Mouse (Mus musculus) CH12.LX (cell line): ENCODE measurements around the gene Zfp385c. TPM values are rescaled to one million over a fixed set of nuclear protein-coding genes. Genes with fewer than 3 reads are reported as not detected.

Experiments
- DNase-seq: peaks from one replicate; pipeline ENCODE4 v3.0.0-alpha.2; 2013; ENCODE audit errors: extremely low read depth
- H3K27ac ChIP-seq: 2 replicates; pipeline ENCODE4 v1.5.1; 2012; ENCODE audit warnings: low read depth, mild to moderate bottlenecking, control low read depth, moderate library complexity; ENCODE audit not compliant: insufficient read depth
- H3K27me3 ChIP-seq: replicated peaks from 2 replicates; pipeline ENCODE3; 2012; ENCODE audit warnings: inconsistent platforms
- H3K36me3 ChIP-seq, 2 experiments: replicated peaks in 1 of 2; 2 replicates each; pipeline versions ENCODE3 to v1.6.1; 2012; ENCODE audit warnings: inconsistent platforms in 1 of 2, low read length in 1 of 2, mild to moderate bottlenecking in 1 of 2, mixed read lengths in 1 of 2, moderate library complexity in 1 of 2; ENCODE audit not compliant: control insufficient read depth in 1 of 2, insufficient read depth in 1 of 2
- H3K4me1 ChIP-seq, 2 experiments: 2 replicates each; pipeline ENCODE4 v1.6.1; 2012; ENCODE audit warnings: inconsistent platforms in 1 of 2, moderate library complexity in 1 of 2; ENCODE audit not compliant: insufficient read depth in 2 of 2, control insufficient read depth in 1 of 2
- H3K4me2 ChIP-seq: 2 replicates; pipeline ENCODE4 v1.6.1; 2012; ENCODE audit warnings: low read depth, mild to moderate bottlenecking, control low read depth; ENCODE audit not compliant: poor library complexity, insufficient read depth, severe bottlenecking
- H3K4me3 ChIP-seq, 3 experiments: fragments of 150-350 bp in 1 of 3; sonication (generic) in 1 of 3; replicated peaks in 1 of 3; 2 replicates each; pipeline versions ENCODE3 to v1.5.1; 2011 to 2012; ENCODE audit warnings: low read depth in 2 of 3, low read length in 2 of 3, mild to moderate bottlenecking in 2 of 3, moderate library complexity in 2 of 3, control low read depth in 1 of 3, improper control_type of control experiment in 1 of 3, inconsistent platforms in 1 of 3, mixed read lengths in 1 of 3; ENCODE audit not compliant: poor library complexity in 1 of 3
- H3K79me2 ChIP-seq: replicated peaks from 2 replicates; pipeline ENCODE4 v1.6.1; 2012; ENCODE audit warnings: mild to moderate bottlenecking, moderate library complexity; ENCODE audit not compliant: control insufficient read depth, poor library complexity, insufficient read depth, severe bottlenecking; ENCODE audit errors: extremely low read depth
- H3K9ac ChIP-seq: 2 replicates; pipeline ENCODE4 v1.6.1; 2012; ENCODE audit warnings: low read depth, mild to moderate bottlenecking, control low read depth, moderate library complexity; ENCODE audit not compliant: insufficient read depth
- H3K9me3 ChIP-seq: replicated peaks from 2 replicates; pipeline ENCODE3; 2012; ENCODE audit warnings: low read length, inconsistent platforms, mixed read lengths
- CHD1 ChIP-seq: IDR thresholded peaks from 2 replicates; pipeline ENCODE4 v1.6.1; 2012; ENCODE audit warnings: low read depth, low read length, improper control_type of control experiment, inconsistent platforms
- CHD2 ChIP-seq: IDR thresholded peaks from 2 replicates; pipeline ENCODE4 v1.6.1; 2011; ENCODE audit warnings: low read length, improper control_type of control experiment
- CTCF ChIP-seq, 2 experiments: IDR thresholded peaks in 1 of 2; conservative IDR thresholded peaks in 1 of 2; 2 replicates each; pipeline ENCODE4 v1.5.1; 2011 to 2012; ENCODE audit warnings: low read depth in 2 of 2, low read length in 2 of 2, improper control_type of control experiment in 1 of 2, inconsistent platforms in 1 of 2, mild to moderate bottlenecking in 1 of 2, moderate library complexity in 1 of 2
- E2F4 ChIP-seq: IDR thresholded peaks from 2 replicates; pipeline ENCODE4 v1.6.1; 2011; ENCODE audit warnings: low read depth, low read length, improper control_type of control experiment; ENCODE audit not compliant: insufficient replicate concordance
- ELF1 ChIP-seq: IDR thresholded peaks from 2 replicates; pipeline ENCODE4 v1.6.1; 2014; ENCODE audit warnings: low read depth, mild to moderate bottlenecking, inconsistent platforms, low read length, improper control_type of control experiment
- ETS1 ChIP-seq: conservative IDR thresholded peaks from 2 replicates; pipeline ENCODE4 v1.6.1; 2012; ENCODE audit warnings: low read depth, mild to moderate bottlenecking, inconsistent platforms, low read length, improper control_type of control experiment, moderate library complexity
- GABPA ChIP-seq: IDR thresholded peaks from 2 replicates; pipeline ENCODE4 v1.6.1; 2012; ENCODE audit warnings: low read depth, low read length, improper control_type of control experiment, inconsistent platforms; ENCODE audit not compliant: insufficient replicate concordance
- IRF4 ChIP-seq: IDR thresholded peaks from 2 replicates; pipeline ENCODE4 v1.6.1; 2014; ENCODE audit warnings: low read depth, mild to moderate bottlenecking, inconsistent platforms, low read length, improper control_type of control experiment
- JUN ChIP-seq: IDR thresholded peaks from 2 replicates; pipeline ENCODE4 v1.6.1; 2011; ENCODE audit warnings: low read depth, mild to moderate bottlenecking, low read length, improper control_type of control experiment, moderate library complexity; ENCODE audit not compliant: insufficient read depth
- JUND ChIP-seq: conservative IDR thresholded peaks from 2 replicates; pipeline ENCODE4 v1.6.1; 2011; ENCODE audit warnings: low read depth, low read length, improper control_type of control experiment
- MAFK ChIP-seq: IDR thresholded peaks from 2 replicates; pipeline ENCODE4 v1.6.1; 2011; ENCODE audit warnings: low read length, improper control_type of control experiment; ENCODE audit not compliant: insufficient replicate concordance
- MAX ChIP-seq: IDR thresholded peaks from 2 replicates; pipeline ENCODE4 v1.6.1; 2011; ENCODE audit warnings: low read length, improper control_type of control experiment
- MEF2A ChIP-seq: IDR thresholded peaks from 2 replicates; pipeline ENCODE4 v1.6.1; 2014; ENCODE audit warnings: low read depth, mild to moderate bottlenecking, inconsistent platforms, low read length, improper control_type of control experiment, borderline replicate concordance
- MXI1 ChIP-seq: IDR thresholded peaks from 2 replicates; pipeline ENCODE4 v1.6.1; 2011; ENCODE audit warnings: mild to moderate bottlenecking, low read depth, low read length, improper control_type of control experiment
- MYC ChIP-seq: IDR thresholded peaks from 2 replicates; pipeline ENCODE4 v1.6.1; 2011; ENCODE audit warnings: low read depth, mild to moderate bottlenecking, improper control_type of control experiment, low read length
- NELFE ChIP-seq: IDR thresholded peaks from 2 replicates; pipeline ENCODE4 v1.6.1; 2011; ENCODE audit warnings: low read depth, low read length, improper control_type of control experiment
- NRF1 ChIP-seq: IDR thresholded peaks from 2 replicates; pipeline ENCODE4 v1.6.1; 2014; ENCODE audit warnings: low read depth, mild to moderate bottlenecking, inconsistent platforms, low read length, improper control_type of control experiment, moderate library complexity
- RAD21 ChIP-seq: IDR thresholded peaks from 2 replicates; pipeline ENCODE4 v1.6.1; 2011; ENCODE audit warnings: low read depth, mild to moderate bottlenecking, low read length, improper control_type of control experiment, moderate library complexity
- SIN3A ChIP-seq: IDR thresholded peaks from 2 replicates; pipeline ENCODE4 v1.6.1; 2012; ENCODE audit warnings: low read length, improper control_type of control experiment, inconsistent platforms
- SMC3 ChIP-seq: IDR thresholded peaks from 2 replicates; pipeline ENCODE4 v1.6.1; 2011; ENCODE audit warnings: low read depth, low read length, improper control_type of control experiment
- TBP ChIP-seq: conservative IDR thresholded peaks from 2 replicates; pipeline ENCODE4 v1.6.1; 2011; ENCODE audit warnings: low read depth, low read length, improper control_type of control experiment
- TCF12 ChIP-seq: IDR thresholded peaks from 2 replicates; pipeline ENCODE4 v1.6.1; 2014; ENCODE audit warnings: low read depth, mild to moderate bottlenecking, inconsistent platforms, low read length, improper control_type of control experiment
- UBTF ChIP-seq: IDR thresholded peaks from 2 replicates; pipeline ENCODE4 v1.6.1; 2012; ENCODE audit warnings: low read depth, mild to moderate bottlenecking, inconsistent platforms, low read length, improper control_type of control experiment, moderate library complexity
- ZC3H11A ChIP-seq: IDR thresholded peaks from 2 replicates; pipeline ENCODE4 v1.6.1; 2012; ENCODE audit warnings: low read depth, mild to moderate bottlenecking, inconsistent platforms, low read length, improper control_type of control experiment
- ZKSCAN1 ChIP-seq: IDR thresholded peaks from 2 replicates; pipeline ENCODE4 v1.6.1; 2012; ENCODE audit warnings: low read depth, inconsistent platforms, low read length, improper control_type of control experiment, borderline replicate concordance
- ZNF384 ChIP-seq: IDR thresholded peaks from 2 replicates; pipeline ENCODE4 v1.6.1; 2012; ENCODE audit warnings: low read depth, low read length, improper control_type of control experiment, inconsistent platforms
- dilution Hi-C: fragments of 300-500 bp; cut with MboI; formaldehyde crosslinking; loops from 2 replicates; pipeline ENCODE4 v1.14.3; 2020; ENCODE audit warnings: low sequenced_read_pairs; ENCODE audit not compliant: extremely low pct_unique_long_range_greater_than_20kb, extremely low pct_ligation_motif_present
- in situ Hi-C: fragments of 300-500 bp; cut with MboI; formaldehyde crosslinking; loops from 3 replicates; pipeline ENCODE4 v1.14.3; 2019; ENCODE audit warnings: low sequenced_read_pairs, low pct_ligation_motif_present, low pct_unique_long_range_greater_than_20kb, mixed read lengths
- polyA plus RNA-seq: library from polyadenylated mRNA; unstranded; fragments of >175 nt; gene quantifications from 2 replicates; pipeline ENCODE4 v1.2.1, GENCODE M21; 2012; ENCODE audit warnings: low read depth; ENCODE audit not compliant: insufficient read length
- total RNA-seq, 2 experiments: library from RNA; depleted of rRNA; stranded (reverse); fragments of 300-350 nt in 1 of 2; fragments of >200 nt in 1 of 2; gene quantifications; 2 replicates each; pipeline ENCODE4 v1.2.3; 2012 to 2014

Zfp385c gene
- total and polyA plus RNA-seq, 3 experiments, result 0.08 to 0.14 TPM; not detected in 1

DNA sequence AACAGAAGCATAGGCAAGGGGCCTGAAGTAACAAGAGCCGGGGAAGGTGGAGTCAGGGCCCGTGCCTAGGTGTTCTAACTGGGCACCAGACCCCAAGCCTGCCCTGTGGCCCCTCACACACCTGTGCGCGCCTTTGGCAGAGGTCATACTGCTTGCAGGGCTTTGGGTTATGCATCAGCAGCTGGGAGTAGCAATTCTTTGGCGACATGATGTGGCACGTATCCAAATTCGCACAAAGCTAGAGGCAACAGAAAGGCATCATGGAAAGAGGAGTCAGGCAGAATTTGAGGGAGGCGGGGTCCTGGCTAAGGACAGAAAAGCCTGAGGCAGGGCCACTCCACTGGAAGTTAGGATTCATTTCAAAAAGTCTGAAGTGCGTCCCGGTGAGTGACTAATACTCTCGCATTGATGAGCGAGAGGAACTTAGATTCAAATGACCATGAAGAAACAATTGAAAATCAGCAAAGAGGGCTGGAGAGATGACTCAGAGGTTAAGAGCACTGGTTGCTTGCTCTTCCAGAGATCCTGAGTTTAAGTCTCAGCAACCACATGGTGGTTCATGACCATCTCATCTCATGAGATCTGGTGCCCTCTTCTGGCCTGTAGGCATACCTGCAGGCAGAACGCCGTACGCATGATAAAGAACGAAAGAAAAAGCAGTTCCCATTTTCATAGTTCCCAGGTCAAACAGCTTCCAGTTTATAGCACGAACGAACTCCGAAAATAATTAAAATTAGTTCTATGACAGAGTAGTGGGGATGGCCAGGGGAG is 10.0 kb upstream of the Zfp385c start:
- Histone ChIP-seq H3K9ac (peak overlapping the region; percentile 50), H3K4me2 (peak overlapping the region; percentile 86), H3K79me2 (no peaks in the 10 kb centered on the region), H3K9me3 (no peaks in the 10 kb centered on the region), H3K4me3 (peak overlapping the region; percentile 41 to 56 (median 50)), H3K27me3 (no peaks in the 10 kb centered on the region), H3K4me1 (peaks cover 22 to 48% of the 10 kb centered on the region in 2 experiments), H3K36me3 (peaks cover 26 to 66% of the 10 kb centered on the region in 2 experiments), H3K27ac (no peak overlapping the region)
- DNase-seq, result peak; percentile 95
- peak; percentile 91 for TF ChIP-seq SMC3
- no peak for TF ChIP-seq E2F4
- peak; percentile 93 for TF ChIP-seq MAX
- peak; percentile 77 for TF ChIP-seq MXI1
- TF ChIP-seq GABPA, result no peak
- TF ChIP-seq CHD1, result no peak
- peak; percentile 95 for TF ChIP-seq RAD21
- no peak; the same call in 1 of the 2 replicates for TF ChIP-seq TCF12
- no peak for TF ChIP-seq MAFK
- TF ChIP-seq CTCF (conservative IDR thresholded peaks at IDR 0.05 in 1 of 2, IDR thresholded peaks at IDR 0.05 in 1 of 2; ENCODE audit: low read depth in 2 of 2, low read length in 2 of 2), result peak; percentile 95 to 98
- TF ChIP-seq TBP, result 0 out of 2 replicates have a peak, but pooled peaks have one; percentile 52
- 0 out of 2 replicates have a peak, but pooled peaks have one; percentile 16 for TF ChIP-seq ETS1
- peak; percentile 69; the same call in 1 of the 2 replicates for TF ChIP-seq JUND
- TF ChIP-seq JUN, result no peak; the same call in 1 of the 2 replicates
- TF ChIP-seq ZKSCAN1, result no peak
- peak; percentile 84 for TF ChIP-seq IRF4
- peak; percentile 34; the same call in 1 of the 2 replicates for TF ChIP-seq UBTF
- 0 out of 2 replicates have a peak, but pooled peaks have one; percentile 55 for TF ChIP-seq SIN3A
- no peak for TF ChIP-seq MEF2A
- no peak; the same call in 1 of the 2 replicates for TF ChIP-seq NRF1
- no peak; the same call in 1 of the 2 replicates for TF ChIP-seq NELFE
- TF ChIP-seq MYC, result peak; percentile 100
- TF ChIP-seq CHD2, result no peak
- TF ChIP-seq ELF1, result peak; percentile 15; the same call in 1 of the 2 replicates
- peak; percentile 69; the same call in 1 of the 2 replicates for TF ChIP-seq ZNF384
- TF ChIP-seq ZC3H11A, result peak; percentile 78
- in situ Hi-C loops, result no loop called here
- dilution Hi-C loops, result no loop called here
